Mouse (Mus musculus) heart, adult 10 weeks (tissue): Measurements from ENCODE around the gene Tti1. TPM values are rescaled to one million over a fixed set of nuclear protein-coding genes. Genes with fewer than 3 reads are reported as not detected.

Experiments
- polyA plus RNA-seq: library from polyadenylated mRNA; stranded (reverse); fragments of 350-450 nt; fragmentation: Illumina TruSeq; extraction: RNeasy Lipid Tissue Mini Kit (QIAGEN cat#74804); gene quantifications from one replicate; pipeline ENCODE4 v1.2.3, GENCODE M21; 2014; ENCODE audit warnings: low read depth, low replicate concordance

Gene Tti1
- 21.2 TPM for polyA plus RNA-seq

DNA sequence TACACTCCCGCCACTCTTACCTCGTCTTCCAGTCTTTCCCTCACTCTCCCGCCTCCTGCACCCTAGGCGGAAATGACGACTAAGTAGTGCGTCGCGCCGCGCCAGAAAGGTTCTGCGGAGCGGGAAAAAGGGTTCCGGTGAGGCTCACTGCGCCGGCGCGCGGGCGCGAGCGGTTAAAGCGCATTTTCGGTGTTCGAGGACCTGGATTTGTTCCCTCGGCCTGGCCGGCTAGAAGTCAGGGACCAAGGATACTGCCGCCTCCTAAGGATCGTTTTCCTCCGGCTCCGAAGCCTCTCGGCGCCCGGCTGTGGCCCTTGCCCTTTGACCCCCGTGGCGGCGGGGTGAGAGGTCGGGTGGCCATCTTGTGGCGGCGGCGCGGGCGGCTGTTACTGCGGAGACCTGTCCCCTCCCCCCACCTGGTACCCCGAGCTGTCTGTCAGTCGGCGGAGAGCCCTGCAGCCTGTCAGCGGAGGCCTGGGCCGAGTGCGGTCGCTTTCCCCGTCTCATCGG is at the start of gene Tti1, which contains the start of gene Rprd1b:
Gene Tti1, minus strand, starts transcription at position 80 of the 510 bp plus-strand sequence.
Gene Rprd1b, plus strand, starts transcription at position 144 of the 510 bp plus-strand sequence.

Other genes starting within 250 kb of the Tti1 start
- not detected for gene Vstm2l, start 113.8 kb downstream of the Tti1 start, polyA plus RNA-seq
- gene Rprd1b, start 64 bp upstream of the Tti1 start, polyA plus RNA-seq: 20.4 TPM
- gene Tgm2, start 118.0 kb upstream of the Tti1 start, polyA plus RNA-seq: 162 TPM
- 5.9 TPM for gene D630003M21Rik, start 200.8 kb upstream of the Tti1 start, polyA plus RNA-seq
- gene Bpi, start 229.7 kb upstream of the Tti1 start, polyA plus RNA-seq: not detected